Mouse (Mus musculus) testis, postnatal 10 days (tissue): ENCODE results near the gene Exoc2.

Experiments used
- DNase-seq: peaks from one replicate; pipeline ENCODE4 v3.0.0; 2021; ENCODE audit warnings: low spot score

Gene Exoc2

DNA sequence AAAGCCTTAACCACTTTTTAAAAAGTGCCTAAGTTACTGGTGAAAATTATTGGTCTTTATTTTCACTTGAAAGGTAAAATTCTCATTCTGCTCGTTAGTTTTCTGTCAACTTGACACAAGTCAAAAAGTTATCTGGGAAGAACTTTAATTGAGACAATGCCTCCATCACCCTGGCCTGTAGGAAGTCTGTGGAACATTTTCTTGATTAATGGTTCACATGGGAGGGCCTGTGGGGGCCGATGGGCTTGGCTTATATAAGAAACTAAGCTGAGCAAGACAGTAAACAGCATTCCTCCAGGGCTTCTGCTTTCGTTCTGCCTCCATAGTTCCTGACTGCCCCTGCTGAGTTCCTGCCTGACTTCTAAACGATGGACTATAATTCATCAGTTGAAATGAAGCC lies 81.6 kb downstream of the Exoc2 start:
- DNase-seq = no peak

DNA sequence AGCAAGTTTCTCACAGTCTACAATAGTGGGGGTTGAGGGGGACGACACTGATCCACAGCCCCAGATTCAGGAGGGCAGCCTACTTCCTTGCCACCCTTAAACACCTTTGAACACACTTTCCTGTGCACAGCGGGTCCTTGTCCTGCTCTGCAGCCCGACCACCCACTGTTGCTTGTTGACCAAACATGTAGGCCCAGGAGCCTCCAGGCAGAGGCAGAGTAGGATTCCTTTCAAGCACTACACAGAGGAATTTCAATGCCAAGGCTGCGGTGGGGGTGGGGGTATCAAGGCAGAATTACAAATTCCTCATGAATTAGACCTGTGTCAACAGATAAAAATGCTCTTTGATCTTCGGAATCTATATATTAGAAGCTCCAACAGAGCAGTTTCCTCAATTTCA lies 82.7 kb downstream of the Exoc2 start:
- no peak for DNase-seq

DNA sequence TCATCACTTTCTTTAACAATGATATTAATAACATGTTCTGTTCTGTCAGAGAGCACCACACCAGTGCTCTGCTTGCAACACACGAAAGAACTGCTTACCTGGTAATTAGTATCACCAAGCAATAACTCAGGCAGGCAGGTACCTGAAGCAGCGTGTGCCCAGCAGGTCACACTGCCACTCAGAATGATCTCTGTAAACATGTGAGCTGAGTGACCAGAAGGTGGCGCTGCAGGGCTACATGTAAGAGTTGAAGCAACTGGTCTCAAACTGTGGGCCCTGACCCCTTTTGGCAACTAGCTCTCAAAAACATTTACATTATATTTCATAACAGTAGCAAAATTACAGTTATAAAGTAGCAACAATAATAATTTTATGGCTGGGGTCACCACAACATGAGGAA lies 85.4 kb downstream of the Exoc2 start:
- peak; percentile 87 for DNase-seq

DNA sequence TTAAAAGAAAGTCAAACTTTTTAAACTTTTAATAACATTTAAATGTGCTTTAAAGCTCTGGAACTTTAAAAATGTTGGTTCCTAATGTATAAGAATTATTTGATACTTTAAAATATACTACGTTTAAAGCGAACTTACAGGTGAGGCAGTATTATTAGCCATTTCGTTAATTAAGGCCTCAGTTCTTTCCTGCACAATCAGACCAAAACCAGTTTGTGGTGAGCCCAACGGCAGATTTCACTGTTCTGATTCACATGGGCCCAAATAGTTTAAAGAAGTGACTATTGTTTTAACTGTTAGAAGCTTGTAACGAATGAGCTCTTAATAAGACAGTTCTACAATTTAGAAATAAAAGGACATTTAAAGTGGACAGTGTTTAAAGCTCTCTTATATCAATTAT lies 93.6 kb downstream of the Exoc2 start:
- DNase-seq = no peak

DNA sequence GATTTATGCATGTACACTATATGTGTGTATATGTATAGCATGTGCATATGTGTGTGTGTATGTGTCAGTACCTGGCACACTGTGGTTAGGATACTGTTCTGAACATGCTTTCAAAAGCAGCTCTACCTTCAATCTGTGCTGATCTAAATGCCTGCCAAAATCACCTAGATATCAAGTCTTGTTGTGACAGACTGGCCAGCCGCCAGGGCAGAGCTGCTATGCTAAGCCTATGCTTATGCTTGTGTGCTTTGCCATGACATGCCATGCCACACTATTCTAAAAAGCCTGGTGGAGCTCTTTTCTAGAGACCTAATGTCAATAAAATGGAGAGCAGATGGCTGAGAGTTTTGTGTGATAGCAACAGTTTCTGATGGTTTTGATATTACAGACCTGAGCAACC lies 94.0 kb downstream of the Exoc2 start:
- DNase-seq = no peak

DNA sequence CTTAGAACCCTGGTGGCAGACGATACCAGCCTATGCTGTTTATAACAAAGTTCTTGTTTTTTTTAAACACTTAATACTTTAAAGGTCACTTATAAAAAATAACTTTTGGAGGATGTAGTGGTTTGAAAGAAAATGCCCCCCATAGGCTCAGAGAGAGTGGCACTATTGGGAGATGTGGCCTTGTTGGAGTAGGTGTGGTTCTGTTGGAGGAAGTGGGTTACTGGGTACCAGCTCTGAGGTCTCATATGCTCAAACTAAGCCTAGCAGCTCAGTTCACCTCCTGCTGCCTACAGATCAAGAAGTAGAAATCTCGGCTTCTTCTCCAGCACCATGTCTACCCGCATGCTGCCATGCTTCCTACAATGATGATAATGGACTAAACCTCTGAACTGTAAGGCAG lies 98.1 kb downstream of the Exoc2 start:
- DNase-seq = no peak

DNA sequence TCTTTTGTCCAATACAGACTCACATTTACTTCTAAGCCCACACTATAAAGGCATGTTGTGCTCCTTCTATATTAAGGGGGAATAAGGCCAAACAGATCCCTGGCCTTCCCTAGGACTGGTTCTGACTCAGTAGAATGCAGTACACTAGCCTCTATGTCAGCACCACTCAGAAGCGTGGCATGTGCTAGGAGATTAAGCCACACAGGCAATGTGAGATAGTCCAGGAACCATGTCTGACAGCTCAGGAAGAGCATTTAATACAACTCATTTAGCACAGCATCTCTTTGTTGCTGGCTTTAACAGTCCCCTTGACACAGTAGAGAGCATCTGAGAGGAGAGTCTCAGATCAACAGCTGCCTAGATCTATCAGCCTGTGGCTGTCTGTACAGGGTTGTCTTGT lies 100.4 kb downstream of the Exoc2 start:
- no peak for DNase-seq

DNA sequence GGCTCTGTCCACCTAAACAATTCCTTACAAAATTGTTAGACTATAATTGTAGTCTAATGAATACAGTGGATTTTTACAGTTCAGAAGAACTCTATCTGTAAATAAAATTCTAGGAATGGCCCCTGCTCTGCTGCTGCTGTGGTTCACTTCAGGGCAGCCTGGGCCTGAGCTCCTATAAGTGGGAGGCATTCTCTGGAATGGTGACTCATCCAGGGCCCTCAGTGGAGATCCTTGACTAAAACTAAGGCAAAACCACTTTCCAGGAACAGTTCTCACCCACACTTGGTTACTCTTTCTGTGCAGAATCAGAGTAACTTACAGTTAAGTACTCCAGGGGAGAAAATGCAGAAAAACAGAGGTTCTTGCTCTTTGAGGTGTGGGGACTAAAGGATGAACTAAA lies 108.4 kb downstream of the Exoc2 start:
- DNase-seq = no peak

DNA sequence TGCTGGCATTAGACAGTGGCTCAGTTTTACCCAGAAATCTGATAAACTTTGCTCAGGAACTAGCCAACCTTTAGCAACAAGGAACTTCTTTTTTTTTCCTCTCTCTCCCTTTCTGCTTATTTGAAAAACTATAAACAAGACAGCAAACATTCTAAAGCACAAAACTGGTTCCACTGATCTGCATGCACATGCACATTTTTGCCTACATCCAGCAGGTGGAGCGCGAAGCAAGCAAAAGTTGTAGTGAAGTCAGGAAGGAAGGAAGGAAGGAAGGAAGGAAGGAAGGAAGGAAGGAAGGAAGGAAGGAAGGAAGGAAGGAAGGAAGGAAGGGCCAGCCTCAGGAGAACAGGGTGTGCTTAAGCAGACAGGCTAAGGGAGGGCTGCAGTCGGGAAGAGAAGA lies 109.9 kb downstream of the Exoc2 start:
- DNase-seq = no peak

DNA sequence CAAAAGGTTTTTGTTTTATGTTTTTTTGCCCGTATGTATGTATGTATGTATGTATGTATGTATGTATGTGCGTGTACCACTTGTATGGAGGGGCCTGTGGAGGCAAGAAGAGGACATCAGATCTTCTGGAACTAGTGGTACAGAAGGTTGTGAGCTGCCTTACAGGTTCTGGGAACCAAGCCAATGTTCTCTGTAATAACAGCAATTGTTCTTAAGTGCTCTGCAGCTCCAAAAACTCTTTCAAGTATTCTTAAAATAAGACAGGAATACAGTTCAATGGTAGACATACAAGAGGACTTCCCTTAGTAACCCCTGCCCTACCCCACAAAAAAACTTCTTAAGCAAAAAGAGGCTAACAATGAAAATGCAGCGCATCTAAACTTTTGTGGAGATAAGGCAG lies 115.5 kb downstream of the Exoc2 start:
- DNase-seq = no peak

DNA sequence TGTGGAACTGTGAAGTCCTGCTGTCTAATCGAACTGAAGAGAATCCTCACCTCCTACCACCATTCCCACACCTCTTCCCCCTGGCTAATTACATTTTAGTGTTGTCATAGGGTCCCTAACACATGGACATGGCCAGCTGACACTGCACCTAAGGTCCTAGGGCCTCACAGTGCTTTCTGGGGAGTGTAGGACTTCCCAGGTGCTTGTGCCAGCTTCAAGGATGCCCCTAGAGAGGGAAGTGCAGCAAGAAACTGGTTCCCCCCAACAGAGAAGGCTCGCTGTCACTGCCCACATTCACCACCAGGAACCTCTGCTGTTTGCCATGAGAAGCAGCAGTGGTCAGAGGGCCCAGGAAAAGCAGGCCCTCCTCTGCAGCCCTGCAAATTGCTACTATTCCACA lies 123.2 kb downstream of the Exoc2 start:
- DNase-seq = no peak

DNA sequence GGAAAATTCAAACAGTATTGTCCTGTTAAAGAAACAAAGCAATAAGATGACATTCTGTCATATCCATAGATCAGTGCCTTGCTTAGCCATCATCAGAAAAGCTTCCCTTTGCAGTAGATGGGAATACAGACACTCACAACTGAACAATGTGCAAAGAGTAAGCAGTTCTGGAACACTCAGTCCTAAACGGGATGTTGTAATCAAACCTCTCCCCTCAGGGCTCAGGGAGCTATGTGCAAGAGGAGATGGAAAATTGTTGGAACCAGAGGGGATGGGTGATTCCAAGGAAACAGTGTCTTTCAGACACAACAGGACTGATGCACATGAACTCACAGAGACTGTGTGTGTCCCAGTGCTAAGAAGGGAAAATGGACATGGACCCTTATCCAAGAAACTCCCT lies 125.9 kb downstream of the Exoc2 start:
- no peak for DNase-seq

DNA sequence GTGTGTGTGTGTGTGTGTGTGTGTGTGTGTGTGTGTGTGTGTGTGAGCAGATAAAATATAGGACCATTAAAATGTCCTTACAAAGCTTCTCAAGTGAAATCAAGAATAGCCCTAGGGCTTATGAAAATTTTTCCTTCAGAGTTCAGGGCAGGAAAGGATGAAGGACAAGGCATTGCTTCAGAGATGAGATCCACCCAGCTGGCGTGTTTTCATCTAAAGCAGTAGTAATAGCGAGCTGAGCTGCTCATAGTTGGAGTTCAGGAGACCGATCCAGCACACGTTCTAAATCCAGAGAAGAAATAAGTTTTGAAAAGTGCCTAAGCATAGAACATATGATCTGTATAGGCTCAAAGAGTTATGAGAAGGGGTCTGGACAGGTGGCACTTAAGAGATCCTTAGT lies 127.4 kb downstream of the Exoc2 start:
- DNase-seq = no peak

DNA sequence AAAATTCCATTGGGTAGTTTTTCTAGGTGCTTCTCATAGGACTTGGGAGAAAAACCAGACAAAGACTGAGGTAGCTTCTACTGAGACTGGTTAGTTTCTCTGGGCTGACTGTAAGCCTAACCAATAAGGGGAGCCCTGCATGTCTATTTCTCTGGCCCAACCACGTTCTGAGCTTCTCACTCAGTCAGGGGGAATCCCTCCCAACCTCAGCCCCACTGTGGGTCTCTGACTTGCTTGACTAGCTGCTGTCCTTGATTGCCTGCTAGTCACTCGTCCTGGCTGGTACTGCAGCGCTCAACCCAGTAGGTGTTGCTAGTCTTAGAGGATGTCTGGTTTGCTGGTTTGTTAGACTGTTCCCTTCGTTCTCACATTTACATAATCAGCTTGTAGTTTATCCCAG lies 130.8 kb downstream of the Exoc2 start:
- no peak for DNase-seq

DNA sequence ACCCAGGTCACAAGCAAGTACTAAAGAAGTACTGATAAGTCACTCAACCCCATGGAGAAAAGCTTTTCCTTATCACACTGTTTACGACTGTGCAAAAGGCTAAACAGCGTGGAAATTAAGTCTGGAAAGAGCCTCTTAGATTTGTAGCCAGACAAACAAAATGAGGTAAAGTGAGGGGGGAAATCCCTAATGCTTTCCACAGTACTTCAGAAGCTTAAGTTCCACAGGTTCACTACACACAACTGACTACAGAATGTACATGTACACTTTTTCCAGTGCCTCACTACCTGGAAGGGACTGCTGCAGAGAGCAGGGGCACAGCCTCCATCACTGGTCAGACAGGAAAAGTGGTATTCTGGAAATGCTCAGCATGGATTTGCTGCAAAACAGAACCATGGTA lies 132.1 kb downstream of the Exoc2 start:
- DNase-seq = no peak

DNA sequence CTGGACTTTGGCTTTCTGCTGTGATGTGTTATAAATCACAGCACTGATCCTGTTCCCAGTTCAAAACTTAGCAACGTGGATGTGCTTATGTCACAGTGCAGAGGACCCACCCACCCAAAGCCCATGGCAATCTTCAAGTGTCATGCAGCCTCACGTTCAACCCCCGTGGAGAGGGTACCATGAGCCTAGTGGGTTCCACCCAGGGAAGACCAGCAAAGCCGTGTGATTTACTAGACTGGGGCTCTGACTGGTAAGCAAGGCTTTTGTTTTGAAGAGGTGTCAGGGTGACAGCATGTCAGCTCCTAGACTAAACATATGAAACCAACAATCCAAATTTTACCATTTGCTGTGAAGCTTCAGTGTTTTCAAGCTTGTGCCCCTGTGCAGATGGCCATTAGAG lies 132.6 kb downstream of the Exoc2 start:
- DNase-seq = no peak

DNA sequence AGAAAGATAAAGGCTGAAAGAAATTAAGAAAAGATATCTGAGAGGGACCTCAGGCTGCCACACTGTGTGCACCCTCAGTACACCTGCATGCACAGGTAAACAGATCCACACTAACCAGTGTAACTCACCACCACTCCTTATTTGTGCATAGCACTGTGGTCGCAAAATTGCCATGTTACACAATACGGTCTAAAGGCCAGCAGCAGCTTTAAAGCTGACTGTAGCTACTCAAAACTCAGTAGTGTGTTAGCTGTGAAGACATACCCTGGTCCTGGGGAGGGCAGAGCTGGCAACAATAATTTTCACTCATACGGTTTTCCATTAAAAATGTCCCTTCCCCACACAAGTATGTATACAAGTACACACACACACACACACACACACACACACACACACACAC lies 133.2 kb downstream of the Exoc2 start:
- no peak for DNase-seq

DNA sequence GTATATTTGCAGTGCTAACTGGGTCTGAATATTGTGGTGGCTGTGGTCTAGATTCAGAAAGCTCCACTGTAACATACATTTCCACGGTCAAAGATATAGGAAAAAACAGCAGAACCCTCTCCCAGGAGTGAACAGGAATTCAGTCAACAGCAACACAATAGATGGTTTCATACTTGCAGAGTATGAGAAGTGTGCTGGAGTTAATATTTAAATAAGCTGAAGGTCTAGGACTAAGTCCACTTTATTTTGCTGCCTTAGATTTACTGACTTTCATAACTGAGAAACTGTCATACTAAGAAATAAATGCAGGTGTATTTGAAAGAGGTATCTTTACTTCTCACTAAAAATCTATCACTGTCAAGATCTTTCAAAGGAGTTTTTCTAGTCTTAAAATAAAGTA lies 137.6 kb downstream of the Exoc2 start:
- DNase-seq = no peak

DNA sequence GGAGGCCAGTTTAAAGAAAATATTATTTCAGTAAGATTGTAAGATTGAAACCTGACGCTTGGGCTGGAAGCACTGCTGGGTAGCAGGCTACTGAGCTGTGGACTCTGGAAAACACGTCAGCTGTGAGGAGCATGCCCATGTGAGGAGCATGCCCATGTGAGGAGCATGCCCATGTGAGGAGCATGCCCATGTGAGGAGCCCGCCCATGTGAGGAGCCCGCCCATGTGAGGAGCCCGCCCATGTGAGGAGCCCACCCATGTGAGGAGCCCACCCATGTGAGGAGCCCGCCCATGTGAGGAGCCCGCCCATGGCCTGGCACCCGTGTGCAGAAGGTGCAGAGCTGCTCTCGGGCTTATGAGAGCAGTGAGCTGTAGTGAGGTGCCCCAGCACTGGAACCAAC lies 139.0 kb downstream of the Exoc2 start:
- DNase-seq = no peak

DNA sequence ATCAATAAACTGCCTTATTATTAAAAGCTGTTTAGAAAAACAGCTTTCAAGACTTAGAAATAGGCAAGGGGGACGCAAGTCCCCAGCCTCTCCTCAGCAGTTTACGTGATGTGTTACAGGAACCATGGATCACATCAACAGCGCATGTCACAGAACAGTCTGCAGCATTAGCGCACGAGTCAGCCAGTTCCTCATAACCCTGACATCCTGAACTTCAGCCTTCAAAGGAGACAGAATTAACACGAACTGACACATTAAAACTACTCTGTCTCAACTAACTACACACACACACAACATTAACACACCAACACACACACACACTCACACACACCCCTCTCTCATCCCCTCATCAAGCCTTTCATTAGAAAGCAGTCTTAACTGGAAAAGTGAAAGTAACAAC lies 139.5 kb downstream of the Exoc2 start:
- no peak for DNase-seq

DNA sequence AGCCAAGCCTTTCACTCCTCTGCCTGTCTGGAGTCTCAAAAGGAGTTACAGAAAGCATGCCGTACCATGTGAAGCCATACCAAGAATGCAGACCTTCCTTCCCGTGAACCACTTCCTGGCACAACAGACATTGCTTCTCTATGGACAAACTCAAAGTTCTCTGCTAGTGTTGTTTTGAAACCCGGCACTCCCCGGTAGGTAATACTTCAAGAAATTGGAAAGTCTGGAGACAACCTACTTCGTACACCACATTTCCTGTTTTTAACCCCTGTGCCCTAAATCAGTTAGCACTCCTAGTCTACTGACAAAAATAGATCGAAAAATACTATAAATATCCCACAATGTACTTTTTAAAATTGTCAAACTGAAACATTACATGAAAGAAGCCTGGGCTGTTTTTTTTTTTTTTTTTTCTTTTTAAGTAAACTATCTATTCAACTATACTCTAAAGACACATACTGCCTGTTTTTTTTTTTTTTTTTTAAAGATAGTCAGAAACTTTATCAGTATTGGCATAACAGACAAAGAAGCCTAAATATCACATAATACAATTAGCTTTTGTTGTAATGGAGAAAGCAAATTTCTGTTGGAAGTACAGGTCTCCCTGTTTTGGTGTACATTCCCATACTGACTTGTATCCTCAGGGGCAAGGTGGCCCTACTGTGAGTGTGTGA lies 140.3 kb downstream of the Exoc2 start:
- DNase-seq = no peak

DNA sequence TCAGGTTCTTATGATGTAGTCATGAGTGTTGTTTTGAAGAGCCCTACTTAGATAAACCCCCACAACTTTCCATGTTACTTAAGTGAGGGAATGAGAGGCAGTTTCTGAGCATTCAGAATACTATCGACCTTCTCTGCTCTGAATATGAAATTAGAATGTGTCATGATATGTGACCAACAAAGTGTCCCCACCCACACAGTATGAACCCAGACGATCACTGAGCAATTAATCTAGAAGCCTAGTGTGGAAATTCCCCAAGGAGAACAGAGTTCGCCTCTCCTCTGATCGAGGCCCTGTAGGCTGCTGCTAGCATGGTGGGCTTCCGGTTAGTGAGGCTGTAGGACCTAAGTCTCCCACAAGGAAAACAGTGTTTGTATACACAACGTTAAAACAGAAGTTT lies 142.5 kb downstream of the Exoc2 start:
- DNase-seq = no peak

DNA sequence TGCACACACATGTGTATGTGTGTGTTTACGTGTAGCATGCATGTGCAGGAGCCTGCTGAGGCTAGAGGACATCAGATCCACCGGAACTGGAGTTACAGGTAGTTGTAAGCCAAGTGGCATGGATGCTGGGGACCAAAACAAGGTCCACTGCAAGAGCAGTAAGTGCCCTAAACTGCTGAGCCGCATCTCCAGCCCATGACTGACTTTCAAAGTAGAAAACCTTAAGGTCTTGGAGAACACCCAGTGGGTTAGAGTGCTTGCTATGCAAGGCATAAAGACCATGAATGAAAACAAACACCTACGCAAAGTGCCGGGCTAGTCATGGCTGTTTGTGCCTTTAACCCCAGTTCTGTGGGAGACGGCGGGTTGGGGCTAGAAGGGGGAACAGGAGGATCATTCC lies 147.4 kb downstream of the Exoc2 start:
- no peak for DNase-seq

DNA sequence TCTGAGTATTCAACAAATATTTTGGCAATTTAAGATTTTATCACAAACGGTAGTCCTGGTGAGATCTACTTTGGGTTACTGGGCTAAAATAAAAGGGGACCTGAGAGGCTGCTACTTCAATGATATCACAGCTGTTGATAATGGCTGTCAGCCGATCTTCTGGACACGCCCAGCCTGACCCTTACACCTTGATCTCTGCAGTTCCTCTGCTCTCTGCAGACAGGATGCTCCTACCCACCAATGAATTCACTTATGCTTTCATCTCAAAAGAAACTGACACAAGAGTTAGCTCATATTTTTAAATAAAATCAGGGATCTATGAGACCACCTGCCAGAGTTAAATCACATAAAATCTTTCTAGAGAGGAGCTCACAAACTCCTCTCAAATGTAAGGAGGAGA lies 149.0 kb downstream of the Exoc2 start:
- no peak for DNase-seq

DNA sequence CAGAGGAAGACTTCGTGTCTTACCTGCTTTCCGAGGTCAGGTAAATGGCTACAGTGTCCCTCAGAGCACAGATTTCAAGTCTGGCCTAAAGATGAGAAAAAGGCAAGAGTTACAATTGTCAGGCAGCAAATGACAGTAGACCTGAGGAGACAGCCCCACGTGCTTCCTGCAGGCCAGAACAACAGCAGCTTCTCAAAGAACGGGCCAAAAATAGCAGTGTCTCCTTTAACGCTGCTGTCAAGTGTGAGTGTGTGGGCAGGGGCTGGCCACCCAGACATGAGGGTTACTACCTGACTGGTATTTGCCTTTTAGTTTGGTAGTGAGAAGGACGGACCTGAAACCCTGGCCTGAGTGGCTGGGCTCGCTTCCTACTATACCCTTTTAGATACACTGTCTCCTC lies 153.3 kb downstream of the Exoc2 start:
- no peak for DNase-seq
